Mouse (Mus musculus) liver, adult 2 months (tissue): ENCODE data around the gene Abcb11.

Experiments
- CTCF ChIP-seq: fragments of 200-500 bp; IDR thresholded peaks from 2 replicates; pipeline ENCODE4 v1.5.1; 2011; ENCODE audit warnings: low read depth, low read length, control low read depth
- POLR2A ChIP-seq: fragments of 200-500 bp; IDR thresholded peaks from 2 replicates; pipeline ENCODE4 v1.6.1; 2011; ENCODE audit warnings: low read length, control low read depth; ENCODE audit not compliant: insufficient read depth; ENCODE audit errors: extremely low read depth

DNA sequence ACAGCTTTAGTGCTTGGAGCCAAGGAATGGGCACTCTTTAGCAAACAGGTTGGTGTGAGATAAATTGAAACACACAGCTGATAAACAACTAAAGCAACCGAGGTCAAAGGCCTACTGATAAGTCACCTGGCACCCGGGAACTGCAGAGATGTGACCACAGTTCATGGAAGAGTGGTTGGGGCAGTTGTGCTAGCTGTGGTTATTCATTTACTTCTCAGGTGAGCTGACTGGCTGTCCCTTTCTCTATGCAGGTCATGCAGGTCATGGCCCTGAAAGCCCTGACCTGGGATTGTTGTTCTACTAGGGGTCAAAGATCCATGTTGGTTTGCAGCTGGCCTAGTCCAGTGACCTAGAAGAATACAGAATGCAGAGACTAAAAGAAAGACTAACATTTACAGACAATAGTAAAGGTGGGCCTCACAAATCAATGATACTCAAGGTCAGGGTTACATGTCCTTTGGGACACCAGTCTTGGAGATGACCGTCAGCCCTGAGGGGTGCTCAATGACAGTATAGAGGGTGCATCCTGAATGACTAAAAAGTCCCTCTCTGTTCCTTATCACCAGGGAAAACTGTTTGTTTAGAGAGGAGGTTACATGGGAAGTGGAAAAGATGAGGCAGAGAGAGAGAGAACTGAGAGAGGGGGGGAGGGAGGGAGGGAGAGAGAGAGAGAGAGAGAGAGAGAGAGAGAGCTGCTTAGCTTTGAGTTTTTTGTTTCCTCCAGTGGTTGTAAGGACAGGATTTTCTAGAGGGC is 43.9 kb upstream of the Abcb11 start:
- TF ChIP-seq CTCF (no peak), POLR2A (no peak)
